Mouse (Mus musculus): ENCODE data around the gene Vegfd. TPM values are rescaled to one million over a fixed set of nuclear protein-coding genes. Genes with fewer than 3 reads are reported as not detected.

Gene Vegfd
- polyA plus RNA-seq, 3 experiments from 2014 or later: not detected

DNA sequence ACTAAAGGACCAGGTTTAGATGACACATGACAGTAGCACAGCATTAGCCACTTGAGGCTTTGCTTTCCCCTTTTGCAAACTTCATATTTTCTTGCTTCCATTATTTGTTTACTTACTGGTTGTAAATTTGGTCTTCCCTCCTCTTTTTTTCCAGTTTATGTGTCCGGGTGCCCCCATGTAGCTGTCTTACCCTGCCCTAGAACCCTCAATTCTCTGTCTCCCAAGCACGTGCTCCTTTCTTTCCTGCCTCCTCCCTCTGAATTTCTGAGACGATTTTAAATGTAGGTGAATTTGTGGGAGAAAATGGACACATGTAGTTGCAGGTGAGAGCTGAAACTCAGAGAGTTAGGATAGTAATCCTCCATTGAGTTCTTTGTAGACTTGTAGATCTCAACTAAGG, 47.3 kb downstream of the Vegfd start:
- no peak for ATAC-seq

DNA sequence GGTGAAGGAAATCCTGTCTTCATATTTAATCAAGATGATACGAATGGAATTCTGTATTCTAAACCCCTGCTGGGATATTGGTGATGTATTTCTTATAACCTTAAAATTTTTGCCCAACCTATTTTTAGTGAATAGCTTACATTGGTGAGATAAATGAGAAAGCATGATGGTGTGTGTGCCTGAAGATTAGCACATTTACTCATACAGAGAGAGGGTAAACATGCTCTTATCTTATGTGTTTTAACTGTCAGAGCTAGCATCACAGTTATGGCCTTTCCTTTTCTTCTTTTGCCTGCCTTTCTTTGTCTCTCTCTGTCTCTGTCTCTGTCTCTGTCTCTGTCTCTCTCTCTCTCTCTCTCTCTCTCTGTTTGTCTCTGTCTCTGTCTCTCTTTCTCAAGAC, 51.6 kb downstream of the Vegfd start:
- ATAC-seq: no peak

DNA sequence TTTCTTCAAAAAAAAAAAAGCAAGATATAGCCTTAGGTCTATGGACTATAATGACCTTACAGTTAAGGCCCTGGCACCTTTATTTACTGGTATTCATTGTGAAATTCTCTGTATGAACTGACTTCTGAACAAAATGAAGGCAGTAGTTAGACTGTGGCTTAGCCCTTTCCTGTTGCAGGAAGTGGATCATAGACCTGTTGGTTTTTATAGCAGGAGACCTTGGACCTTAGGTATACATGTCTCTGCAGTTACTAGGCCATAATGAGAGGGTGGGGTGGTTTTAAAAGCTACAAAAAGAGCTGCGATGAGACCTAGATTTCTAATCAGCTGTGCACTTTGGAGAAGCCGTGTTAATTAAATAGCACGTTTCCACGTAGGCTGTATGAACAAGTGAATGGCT, 54.1 kb downstream of the Vegfd start:
- ATAC-seq: no peak

DNA sequence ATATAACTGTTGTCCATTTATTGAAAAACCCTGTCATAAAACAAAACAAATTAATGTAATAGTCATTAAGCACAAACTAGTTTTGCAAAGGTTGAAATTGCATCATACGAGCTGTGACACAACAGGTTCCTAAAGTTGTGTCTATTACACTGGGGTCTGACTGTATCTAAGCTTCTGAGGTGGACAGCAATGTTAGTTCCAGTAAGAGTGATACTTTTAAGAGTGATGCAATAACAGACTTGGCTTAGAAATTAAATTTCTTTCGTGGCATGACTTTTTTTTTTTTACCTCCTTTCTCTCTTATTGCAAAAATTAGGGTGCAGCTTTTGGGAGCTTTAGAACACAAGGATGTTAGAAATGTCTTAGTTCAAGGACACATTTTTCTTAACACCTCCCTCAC, 55.0 kb downstream of the Vegfd start:
- no peak for ATAC-seq

DNA sequence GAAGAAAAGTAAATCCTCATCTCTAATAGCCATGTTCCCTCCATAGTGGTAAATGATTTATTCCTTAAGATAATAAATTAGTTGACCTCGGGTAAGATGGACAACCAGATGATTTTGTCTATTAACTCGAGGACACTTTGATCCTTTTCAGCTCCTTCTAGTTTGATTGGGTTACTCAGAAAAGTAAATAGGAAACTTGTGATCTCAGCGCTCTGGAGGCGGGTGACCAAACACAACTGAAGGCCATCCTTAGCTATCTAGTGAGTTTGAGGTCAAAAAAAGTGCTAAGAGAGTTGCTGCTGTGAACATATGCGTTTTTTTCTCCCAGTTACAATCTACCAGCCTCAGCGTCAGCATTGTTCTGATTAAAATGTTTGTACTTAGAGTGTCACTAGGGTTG, 57.4 kb downstream of the Vegfd start:
- no peak for ATAC-seq

DNA sequence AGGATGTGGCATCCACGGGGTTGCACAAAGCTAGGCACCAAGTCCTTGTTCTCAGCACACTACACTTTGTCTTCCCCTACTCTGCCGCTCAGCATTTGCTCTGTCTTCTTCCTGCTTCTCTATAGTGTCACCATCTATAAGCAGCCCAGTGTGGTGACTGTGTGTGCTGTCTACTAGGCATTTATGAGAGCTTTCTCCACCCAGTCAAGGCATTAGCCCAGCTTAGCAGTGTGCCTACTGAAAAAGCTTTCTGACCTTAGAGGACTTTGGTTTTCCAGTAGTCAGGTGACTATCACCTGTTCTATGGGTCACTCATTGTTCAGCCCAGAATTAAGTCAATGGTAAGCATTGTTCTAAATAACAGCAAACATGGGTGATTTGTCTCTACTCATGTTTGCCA, 58.0 kb downstream of the Vegfd start:
- ATAC-seq: no peak

DNA sequence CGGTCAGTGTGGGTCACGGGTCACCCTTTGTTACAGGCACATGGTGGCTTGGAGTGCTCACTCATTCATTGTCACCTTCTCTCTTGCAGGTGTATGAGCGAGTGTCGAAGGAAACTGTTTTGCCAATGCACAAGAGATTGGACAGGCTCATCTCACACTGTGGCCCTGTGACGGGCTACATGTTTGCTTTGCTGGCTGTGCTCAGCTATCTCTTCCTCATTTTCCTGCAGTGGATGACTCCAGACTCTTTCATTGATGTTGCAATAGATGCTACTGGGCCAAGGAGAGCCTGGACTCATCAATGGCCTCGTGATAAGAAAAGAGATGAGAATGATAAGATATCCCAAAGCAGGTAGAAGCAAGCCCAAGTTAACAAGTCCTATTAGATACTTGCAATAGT, 58.4 kb downstream of the Vegfd start:
- no peak for ATAC-seq

DNA sequence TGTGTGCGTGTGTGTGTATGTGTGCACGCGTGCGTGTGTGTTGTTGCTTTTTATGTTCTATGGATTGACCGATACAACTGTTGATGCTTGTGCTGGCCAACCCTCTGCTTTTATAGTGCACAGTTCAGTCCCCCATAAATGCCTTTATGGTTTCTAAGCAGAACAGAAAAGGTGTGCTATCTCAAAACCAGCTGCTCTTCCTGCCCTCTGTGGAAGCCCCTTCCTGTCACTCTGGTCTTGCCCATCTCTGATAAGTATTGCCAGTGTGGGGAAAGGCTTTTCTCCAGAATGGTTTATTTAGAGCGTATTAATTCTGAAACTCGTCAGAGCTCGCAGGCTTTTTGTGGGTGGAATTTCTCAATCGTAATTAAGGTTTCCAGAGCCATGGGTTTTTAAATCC, 59.5 kb downstream of the Vegfd start:
- no peak for ATAC-seq

DNA sequence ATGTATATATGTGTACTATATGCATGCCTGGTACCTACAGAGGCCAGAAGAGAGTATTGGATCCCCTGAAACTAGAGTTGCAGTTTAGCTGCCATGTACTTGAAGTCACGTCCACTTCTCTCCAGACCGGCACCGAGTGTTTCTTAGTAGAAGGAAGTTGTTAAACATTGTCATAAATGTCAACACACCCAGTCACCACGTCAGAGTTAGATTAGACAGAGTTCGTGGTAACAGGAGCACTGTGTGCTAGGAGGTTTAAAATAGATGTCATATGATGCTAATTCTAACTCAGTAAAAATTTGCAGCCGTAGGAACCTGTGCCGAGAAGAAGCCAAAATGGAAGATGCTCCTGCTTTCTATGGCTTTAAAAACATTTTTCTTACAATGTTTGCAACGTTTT, 63.5 kb downstream of the Vegfd start, which contains the start of gene Asb11:
Gene Asb11 (plus strand): TSS at position 286 of the 400 bp plus-strand sequence.
- no peak for ATAC-seq

DNA sequence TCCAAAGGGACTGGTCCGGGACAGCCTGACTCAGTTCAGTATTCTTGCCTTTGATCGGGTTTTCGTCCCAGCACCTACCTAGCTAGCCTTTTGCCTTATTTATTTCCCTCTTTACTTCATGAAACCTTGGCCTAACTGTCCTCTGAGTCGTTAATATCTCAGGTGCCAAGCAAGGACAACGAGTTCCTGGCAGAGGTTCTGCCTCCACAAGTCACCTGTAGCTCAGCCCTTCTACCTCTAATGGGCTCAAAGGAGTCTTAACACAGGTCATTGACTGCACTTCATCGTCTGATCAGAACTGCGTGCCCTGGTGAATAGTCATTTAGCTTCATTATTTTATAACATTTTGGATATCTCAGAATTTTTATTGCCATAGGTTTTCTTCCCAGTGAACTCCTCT, 66.3 kb downstream of the Vegfd start:
- ATAC-seq: no peak

DNA sequence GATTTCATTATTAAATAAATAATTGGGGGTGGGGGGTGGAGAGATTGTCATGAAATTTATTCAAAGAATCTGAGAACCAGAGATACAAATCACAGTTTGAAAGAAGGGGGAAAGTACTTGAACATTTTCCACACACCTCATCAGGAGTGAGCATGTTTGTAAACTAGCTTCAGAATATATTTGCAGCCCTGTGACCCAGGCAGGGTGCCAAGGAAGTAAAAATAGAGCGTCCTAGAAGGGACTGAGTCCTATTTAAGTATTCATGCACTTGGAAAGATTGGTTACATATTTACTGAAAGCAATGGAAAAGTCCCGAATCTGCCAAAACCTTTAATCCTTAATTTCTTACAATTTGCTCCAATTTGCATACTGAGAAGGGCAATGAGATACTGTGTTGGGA, 67.0 kb downstream of the Vegfd start:
- no peak for ATAC-seq

DNA sequence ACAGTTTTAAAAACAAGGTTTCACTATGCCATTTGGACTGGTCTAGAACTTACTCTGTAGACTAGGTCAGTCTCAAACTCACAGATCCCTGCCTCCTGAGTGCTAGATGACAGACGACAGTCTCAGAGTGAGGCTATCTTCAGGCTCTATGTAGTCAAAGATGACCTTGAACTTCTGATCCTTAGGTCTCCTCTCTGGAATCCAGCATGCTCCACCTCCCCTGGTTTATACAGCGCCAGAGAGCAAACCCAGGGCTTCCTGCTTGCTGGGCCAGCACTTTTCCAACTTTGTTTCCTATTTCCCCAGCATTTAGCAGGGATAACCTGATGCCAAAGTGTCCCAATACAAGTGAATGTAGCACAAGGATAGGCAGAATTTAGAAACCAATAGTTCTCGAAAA, 67.5 kb downstream of the Vegfd start:
- ATAC-seq: no peak

DNA sequence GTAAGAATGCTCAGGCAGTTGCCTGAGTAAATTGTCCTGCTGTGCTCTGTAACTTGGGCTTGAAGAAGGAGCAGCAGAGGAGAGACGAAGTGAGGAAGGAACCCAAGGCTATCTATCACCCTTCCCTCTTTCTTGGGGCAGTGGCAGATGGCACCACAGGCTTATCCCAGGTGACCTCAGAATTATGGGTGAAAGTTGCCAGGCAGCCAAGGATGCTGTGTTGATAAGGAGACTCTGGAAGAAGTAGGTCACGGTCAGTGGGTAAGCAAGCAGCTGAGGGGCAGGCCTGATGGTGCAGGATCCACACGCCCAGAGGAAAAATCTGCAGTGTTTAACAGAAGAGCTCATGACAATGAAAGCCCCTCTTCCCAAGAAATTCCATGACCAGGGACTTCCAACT, 68.1 kb downstream of the Vegfd start:
- ATAC-seq: no peak

DNA sequence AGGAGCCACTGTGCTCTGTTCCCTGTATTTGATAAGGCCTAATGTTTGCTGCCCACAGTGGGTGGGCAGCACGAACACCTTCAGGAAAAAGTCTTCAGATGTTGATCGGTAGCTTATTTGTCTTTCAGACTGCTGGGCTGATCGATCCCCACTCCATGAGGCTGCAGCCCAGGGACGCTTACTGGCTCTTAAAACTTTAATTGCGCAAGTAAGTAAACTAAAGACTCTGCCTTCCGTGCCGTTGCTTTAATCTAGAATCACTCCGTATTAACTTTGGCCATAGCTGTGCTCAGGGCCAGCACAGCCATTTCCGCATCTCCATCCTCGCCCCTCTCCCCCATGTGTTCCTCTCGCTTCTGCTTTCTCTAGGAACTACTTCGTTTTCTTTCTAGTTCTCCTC, 72.4 kb downstream of the Vegfd start:
- ATAC-seq: no peak

DNA sequence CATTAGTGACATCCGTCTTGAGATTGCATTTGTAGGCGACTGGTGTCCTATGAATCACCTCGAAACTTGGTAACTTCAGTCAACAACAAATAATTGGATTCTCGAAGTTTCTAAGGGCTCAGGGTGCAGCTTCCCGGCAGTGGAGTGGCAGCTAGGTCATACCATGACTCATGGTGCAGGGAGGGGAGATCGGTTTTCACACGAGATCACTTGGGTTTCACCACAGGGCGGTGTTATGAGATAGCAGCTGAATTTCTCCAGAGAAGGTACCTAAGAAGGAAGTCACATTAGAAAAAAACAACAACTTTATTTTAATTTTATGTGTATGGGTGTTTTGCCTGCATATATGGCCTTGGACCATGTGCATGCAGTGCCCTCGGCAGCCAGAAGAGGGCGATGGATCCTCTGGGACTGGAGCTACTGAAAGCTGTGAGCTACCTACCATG, 73.0 kb downstream of the Vegfd start:
- ATAC-seq: no peak

DNA sequence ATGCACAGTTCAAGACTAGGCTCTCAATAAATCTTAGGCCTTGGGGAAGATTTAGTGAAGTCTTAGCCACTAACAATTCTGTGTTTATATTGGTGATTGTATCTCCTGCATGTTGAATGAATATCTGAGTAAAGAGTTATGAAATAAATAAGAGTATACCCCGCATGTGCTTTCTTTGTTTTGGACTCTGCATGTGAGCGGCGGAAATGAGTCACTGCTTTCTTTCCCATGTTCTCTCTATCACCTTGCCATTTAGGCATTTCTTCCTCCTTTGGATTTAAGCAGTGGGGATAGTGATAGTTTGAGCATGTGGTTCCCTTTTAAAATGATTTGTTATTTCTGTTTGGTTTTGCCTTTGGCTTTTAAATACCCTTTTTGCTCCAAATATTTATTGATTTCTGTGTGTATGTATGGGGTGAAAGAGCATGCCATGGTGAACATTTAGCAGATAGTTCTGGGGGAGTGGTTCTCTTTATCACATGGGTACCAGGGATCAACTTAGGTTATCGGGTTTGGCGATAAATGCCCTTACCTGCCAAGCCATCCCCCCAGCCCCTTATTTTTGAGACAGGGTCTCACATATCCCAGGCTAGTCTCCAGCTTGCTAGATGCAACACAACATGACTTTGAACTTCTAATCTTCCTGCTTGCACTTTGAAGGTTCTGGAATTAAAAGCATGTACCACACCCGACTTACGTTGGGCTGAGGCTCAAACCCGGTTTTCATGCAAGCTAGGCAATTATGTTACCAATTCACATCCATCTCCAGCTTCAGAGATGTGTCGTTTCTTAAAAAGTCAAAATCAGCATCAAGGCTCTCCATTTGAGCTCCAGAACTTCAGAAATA, 73.9 kb downstream of the Vegfd start:
- no peak for ATAC-seq

DNA sequence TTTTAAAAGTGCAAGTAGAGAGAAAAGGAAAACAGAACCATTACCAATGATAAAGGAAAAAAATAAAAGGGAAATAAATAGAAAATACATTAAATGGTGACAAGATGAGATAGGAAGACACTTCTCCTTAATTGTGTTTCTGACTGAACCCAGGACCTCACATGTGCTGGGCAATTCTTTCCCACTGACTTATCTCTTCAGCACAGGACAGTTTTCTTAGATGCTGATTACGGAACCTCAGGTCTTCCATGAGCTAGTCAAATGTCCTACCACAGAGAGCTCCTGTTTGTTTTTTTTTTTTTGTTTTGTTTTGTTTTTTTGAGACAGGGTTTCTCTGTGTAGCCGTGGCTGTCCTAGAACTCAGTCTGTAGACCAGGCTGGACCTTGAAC, 74.5 kb downstream of the Vegfd start:
- ATAC-seq: no peak

DNA sequence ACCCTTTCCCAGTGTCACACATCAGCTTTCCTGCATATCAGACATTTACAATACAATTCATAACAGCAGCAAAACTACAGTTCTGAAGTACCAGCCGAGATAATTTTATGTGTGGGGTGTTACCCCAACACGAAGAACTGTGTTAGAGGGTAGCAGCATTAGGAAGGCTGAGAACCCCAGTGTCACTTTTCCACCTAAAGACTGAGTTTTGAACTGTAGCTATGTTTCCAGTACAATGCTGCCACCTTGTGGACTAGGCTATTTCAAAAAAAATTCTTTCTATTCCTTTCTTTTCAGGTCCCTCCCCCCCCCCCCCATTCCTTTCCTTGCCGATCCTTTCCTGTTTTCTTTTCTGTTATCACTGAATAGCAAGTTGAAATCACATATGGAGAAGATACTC, 76.0 kb downstream of the Vegfd start:
- no peak for ATAC-seq

Other genes with a start within 250 kb of the Vegfd start
- gene Ace2, start 234.0 kb upstream of the Vegfd start, polyA plus RNA-seq (2017; shearing (Covaris generic)): not detected
- gene Bmx, start 115.2 kb upstream of the Vegfd start, polyA plus RNA-seq (2017; shearing (Covaris generic)): not detected
- gene Pir, start 104.0 kb upstream of the Vegfd start, polyA plus RNA-seq (2017; shearing (Covaris generic)): not detected
- 1 to 10 TPM; 5.6 to 6.3 (median 5.8) TPM for gene Piga, start 46.4 kb downstream of the Vegfd start, polyA plus RNA-seq (2017; shearing (Covaris generic))
- gene Asb11, start 63.6 kb downstream of the Vegfd start, polyA plus RNA-seq (2017; shearing (Covaris generic)): not detected
- not detected for gene Asb9, start 132.9 kb downstream of the Vegfd start, polyA plus RNA-seq (2017; shearing (Covaris generic))